Mouse (Mus musculus): ENCODE measurements around the gene Zfp53.
"Not testable (repeated sequence)": the region's sequence is repeated elsewhere in the genome, so short reads cannot be mapped to it uniquely, and the experiment has no call there.

The Zfp53 gene

GRCm38 (mm10) chr17:21488760-21489499 is at the start of gene Zfp53:
Gene Zfp53 (plus strand): TSS chr17:21488998.
- DNase-seq (ENCODE audit: low read depth), result peak; percentile 72

DNA sequence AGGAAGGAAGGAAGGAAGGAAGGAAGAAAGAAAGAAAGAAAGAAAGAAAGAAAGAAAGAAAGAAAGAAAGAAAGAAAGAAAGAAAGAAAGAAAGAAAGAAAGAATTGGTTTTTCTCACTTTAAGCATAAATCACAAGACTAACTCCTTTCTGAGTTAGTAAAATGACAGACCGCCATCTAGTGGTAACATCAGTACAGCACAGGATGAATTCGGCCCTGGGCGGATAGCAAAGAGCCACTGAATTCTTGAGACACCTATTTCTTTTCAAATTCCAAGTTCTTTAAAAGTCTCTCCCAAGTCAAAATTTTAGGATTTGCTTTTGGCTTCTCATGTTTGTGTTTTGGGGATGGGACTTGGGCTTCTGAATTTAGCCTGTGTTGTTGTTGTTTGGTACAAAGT is 39.1 kb upstream of the Zfp53 start:
- DNase-seq (ENCODE audit: low read depth), result peak; percentile 78

GRCm38 (mm10) chr17:21450138-21450704 is 38.6 kb upstream of the Zfp53 start, which contains the start of gene Zfp51:
Gene Zfp51 (plus strand): TSS chr17:21450374.
- peak; percentile 85 for DNase-seq (ENCODE audit: low read depth)

DNA sequence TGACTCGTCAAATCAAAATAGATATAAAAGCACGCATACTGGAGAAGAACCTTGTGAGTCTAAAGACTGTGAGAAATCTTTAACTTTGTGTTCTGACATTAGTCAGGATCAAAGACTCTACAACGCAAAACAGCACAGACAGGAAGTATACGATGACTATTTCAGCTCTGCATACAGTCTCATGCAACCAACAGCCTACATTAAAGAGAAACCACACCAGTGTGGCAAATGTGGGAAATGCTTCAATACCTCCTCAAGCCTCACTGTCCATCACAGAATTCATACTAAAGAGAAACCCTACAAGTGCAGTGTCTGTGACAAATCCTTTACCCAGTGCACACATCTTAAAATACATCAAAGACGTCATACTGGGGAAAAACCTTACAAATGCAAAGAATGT is 25.2 kb upstream of the Zfp53 start:
- DNase-seq (ENCODE audit: low read depth), result no peak

DNA sequence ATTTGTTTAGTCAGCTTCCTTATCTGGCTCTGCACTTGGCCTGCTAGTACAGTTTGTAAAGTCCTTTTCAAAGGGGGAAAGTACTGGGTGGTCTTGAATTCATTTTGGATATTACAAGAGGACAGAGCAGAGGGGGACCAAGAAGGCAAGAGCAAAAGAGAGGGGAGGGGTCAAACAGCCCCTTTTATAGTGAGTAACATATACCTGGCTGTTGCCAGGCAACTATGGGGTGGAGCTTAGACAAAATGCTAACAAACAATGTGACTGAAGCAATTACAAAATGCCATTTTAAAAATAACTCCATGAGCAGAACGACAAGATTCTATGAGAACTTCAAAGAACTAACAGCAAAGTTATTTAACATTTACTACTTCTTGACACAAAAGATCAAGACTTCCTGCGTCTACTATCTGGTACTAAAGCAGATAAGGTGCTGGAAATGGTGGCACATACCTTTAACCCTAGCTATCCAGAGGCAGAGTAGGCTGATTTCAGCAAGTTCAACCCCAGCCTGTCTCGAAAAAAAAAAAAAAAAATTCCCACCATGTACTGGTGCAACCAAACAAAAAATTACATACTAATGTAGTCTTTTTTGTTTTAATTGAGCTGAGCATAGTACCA is 16.7 kb upstream of the Zfp53 start:
- DNase-seq (ENCODE audit: low read depth), result no peak

- no peak for DNase-seq (ENCODE audit: low read depth)
Measured at GRCm38 (mm10) chr17:21472653-21473307, 16.0 kb upstream of the Zfp53 start.

DNA sequence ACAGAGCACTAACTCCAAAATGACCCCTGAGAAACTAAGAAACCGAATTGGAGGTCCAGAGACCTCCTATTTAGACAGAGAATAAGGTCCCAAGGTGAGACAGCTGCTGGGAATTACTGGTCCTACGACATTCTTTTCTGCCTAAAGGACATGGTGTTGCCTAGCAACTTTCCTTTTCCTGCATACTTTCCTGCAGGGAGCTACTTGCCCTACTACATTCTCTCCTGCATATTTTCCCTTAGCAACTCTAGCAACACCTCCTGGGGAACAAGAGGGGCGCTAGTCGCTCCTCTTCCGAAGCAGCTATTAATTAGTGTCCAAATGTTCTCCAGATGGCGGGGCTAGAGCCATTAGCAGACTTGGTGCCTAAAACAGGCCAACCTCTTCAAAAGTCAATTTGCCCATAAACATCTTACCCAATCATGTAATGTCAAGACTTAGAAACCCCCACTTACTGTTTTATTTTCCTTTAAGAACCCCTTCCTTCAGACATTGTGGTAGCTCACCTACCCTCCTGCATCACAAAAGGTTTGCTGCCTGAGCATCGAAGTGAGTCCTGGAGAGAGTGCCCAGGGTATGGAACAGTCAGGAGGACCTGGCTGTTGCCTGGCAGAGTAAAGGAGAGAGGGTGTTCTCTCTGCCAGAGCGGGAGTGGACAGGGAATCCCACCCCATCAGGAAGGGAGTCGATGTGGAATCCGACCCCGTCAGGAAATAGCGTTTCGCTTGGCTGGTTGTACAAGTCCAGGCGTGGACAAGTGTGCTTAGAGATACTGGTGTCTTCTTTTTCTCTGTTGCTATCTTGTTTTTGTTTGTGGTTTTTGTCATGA is 15.2 kb upstream of the Zfp53 start:
- DNase-seq (ENCODE audit: low read depth), result no peak

- DNase-seq (ENCODE audit: low read depth), result not testable (repeated sequence)
Measured at GRCm38 (mm10) chr17:21474729-21475128, 14.1 kb upstream of the Zfp53 start.

DNA sequence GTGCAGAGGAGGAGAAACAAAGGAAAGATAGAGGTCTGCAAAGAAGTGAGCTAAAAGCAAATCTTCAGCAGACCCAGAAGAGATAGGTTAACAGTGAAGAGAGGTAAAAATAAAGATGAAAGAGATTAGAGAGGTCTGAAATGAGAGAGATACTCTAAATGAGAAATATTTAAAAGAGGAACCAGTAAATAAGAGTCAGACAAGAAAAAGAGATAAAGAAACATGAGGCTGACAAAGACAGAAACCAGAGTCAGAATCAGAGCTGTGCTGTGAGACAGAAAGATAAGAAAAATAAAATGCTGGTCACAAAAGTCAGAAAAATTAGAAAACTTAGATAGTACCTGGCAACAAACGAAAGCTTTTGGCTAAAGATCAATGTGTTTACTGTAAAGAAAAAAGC is 13.5 kb upstream of the Zfp53 start:
- DNase-seq (ENCODE audit: low read depth), result not testable (repeated sequence)

DNA sequence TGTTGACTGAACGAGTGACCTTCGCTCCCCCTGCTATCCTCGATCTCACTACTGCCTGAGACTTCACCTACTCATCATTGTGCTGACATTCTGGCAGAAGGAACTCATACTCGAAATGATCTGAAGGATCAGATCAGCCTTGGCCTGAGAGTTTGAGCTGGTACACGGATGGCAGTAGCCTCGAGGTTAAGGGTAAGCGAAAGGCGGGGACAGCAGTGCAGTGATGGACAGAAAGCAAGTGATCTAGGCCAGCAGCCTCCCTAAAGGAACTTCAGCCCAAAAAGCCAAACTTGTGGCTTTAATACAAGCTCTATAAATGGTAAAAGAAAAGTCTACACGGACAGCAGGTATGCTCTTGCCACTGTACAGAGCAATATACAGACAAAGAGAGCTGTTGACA is 12.4 kb upstream of the Zfp53 start:
- not testable (repeated sequence) for DNase-seq (ENCODE audit: low read depth)

DNA sequence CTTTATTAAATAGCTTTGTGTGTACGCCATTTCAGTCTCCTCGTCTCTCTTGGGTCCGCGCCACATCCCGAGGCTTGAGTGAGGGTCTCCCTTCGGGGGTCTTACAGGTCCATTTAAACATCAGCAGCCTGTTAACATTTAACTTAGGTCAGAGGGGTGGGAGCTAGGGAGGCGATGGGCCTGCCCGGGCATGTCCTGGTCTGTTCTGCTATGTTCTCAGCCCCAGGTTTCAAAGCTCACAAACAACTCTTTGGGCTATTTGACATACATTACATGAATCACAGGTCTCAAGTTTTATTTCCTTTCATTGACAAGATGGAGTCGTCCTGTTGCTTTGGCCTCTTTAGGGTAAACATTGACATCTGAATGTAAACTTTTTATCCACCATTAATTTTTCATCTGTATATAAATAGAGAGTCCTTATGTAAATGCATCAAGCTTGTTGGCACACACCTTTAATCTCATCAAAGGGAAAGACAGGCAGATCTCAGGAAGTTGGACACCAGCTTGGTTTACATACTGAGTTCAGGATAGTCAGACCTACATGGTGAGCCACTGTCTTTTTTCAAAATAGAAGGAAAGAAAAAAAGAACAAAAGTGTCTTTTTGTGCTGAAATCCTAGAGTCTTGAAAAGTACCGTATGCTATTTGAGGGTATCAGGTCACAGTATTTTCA is 10.6 kb upstream of the Zfp53 start:
- not testable (repeated sequence) for DNase-seq (ENCODE audit: low read depth)

DNA sequence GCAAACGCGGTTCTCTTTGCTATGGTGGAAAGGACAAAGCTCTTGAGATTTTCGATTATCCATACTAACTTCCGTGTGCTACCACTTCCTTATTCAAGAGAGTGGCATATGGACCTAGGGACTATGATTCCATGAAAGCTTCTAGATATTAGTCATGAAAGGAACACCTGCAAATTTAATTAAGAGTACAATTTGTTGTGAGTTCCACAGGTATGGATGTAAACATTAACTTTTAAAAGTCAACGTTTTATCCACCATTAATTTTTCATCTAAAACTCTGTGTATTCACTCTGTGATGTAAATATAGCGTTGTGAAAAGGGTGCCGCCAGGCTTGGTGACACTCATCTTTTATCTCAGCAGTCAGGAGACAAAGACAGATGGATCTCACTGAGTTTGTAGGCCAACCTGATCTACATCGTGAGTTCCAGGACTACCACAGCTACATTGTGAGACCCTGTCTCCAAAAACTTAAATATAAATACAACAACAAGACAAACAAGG is 753 bp downstream of the Zfp53 start:
- DNase-seq (ENCODE audit: low read depth), result no peak

- no peak for DNase-seq (ENCODE audit: low read depth)
Measured at GRCm38 (mm10) chr17:21501365-21501764, 12.6 kb downstream of the Zfp53 start.

GRCm38 (mm10) chr17:21504524-21504923 is 15.7 kb downstream of the Zfp53 start:
- DNase-seq (ENCODE audit: low read depth), result no peak

DNA sequence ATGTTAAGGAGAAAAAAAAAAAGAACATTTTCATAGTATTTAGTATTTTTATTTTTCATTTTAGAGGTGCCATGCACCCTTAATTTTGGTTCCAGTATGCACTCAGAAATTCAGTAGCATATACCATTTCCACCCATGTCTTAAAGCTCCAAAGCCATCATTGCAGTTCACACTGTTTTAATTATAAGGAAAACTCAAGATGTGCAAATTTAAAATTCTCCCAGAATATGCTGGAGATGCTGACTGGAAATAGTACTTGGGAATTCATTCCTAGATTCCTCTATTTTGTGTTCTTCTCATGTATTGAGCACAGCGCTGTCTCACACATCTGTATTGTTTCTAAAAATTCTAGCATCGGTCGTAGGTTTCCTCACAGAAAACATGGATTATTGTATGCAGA is 17.5 kb downstream of the Zfp53 start:
- DNase-seq (ENCODE audit: low read depth), result no peak

DNA sequence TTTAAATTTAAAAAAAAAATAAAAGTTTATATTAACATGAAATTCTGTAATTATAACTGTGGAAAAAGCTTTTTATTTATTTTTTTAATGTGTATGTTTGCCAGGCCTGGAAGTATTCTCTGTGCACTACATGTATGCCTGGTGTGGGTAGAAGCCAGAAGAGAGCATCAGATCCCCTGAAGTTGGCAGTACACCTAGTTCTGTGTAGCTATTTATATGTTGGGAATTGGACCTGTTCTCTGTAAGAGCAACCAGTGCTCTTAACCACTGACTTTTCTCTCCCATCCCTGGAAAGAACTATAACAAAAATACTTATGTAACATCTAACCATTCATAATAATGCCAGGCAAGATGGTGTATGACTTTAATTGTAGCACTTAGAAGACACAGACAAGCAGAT is 21.0 kb downstream of the Zfp53 start:
- DNase-seq (ENCODE audit: low read depth), result no peak

DNA sequence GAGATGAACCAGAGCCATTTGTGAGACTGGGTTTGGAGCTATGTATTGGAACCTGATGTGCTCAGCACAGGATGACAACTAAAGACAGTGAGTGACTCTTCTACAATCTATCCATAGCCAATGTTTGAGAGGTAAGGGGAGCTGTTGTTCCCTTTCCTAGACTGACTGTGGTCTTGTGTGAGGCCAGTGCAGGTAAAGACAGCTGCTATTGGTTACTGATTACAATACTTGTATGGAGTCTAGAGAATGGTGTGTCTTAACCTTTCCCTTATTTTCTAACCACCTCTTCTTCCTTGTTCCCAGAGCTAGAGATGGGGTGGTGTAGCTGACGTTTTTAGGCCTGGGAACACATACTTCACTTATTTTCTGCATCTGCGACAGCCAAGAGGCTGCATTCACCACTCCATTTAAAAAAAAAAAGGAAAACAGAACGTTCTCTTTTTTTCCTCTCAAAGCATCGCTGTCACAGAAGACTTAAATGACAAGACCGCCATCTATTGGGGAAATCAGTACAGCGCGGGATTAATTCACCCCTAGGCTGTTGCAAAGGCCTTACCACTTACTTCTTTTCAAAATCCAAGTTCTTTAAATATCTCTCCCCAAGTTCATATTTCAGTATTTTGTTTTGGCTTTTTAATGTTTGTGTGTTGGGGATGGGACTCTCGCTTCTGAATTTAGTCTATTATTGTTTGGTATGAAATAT is 26.8 kb downstream of the Zfp53 start:
- peak; percentile 79 for DNase-seq (ENCODE audit: low read depth)

GRCm38 (mm10) chr17:21516201-21517129 is 27.7 kb downstream of the Zfp53 start:
- peak; percentile 45 for DNase-seq (ENCODE audit: low read depth)

GRCm38 (mm10) chr17:21517130-21517671 is 28.4 kb downstream of the Zfp53 start:
- DNase-seq (ENCODE audit: low read depth), result no peak

Data from c-Kit-positive CD71-negative TER-119-negative erythroid progenitor cells, embryonic 14.5 days (primary cell).